Mouse (Mus musculus) ovary, postnatal 36 days (tissue): ENCODE data around the gene Rora.

ENCODE experiments used
- DNase-seq: peaks from one replicate; pipeline ENCODE4 v3.0.0; 2022; ENCODE audit warnings: low spot score, mixed read lengths

The Rora gene

DNA sequence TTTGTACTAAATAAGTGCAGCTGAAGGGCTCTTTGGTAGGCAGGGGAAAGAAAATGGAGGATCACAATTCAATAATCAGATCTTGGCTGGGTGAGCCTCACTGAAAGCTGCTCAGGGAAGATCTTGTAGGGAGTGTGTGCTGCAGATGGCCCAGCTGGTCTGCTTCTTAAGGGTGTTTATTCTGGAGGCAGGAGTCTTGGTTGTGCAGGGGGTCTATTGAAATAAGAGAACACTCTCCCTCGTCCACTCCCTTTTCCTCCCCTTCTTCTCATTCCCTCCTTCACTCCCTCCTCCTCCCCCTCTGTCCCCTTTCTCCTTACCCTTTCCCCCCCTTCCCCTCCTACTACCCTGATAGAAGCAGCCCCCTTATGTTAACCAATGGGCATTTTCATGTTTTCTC, 167.8 kb downstream of the Rora start:
- DNase-seq = no peak

DNA sequence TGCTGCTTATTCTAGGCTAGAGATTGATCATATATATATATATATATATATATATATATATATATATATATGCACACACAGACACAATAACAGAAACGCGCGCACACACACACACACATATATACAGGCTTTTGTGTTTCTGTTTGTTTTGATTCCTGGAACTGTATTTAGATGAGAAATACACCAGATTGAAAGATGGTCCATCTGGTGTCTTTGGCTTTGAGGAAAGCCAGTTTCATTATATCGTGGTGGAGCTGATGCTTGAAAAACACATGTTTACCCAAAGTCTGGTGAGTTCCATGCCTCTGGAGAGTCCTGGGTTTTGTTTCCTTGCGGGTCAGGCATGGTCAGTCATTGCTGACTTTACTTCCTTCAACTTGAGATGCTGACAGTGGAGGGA, 169.7 kb downstream of the Rora start:
- no peak for DNase-seq

DNA sequence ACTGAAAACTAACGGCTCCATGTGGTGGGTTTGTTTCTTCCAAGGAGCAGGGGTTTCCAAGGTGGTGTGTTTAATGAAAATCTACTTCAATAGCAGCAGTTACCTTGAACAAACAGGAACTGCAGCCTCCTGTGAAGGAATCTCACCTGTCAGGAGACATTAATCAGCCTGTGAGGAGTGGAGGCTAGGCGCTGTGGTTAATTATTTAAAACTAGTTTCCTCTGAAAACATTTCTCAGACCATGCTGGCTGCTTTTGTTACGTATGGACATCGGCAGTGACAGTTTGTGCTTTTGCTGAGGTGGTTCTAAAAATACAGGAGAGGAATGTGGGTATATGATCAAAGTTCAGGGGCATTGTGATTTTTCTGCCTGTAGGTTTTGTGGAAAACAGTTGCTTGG, 171.5 kb downstream of the Rora start:
- DNase-seq = no peak

GRCm38 (mm10) chr9:68825841-68826240, 172.3 kb downstream of the Rora start:
- no peak for DNase-seq

GRCm38 (mm10) chr9:68827441-68827840, 173.9 kb downstream of the Rora start:
- no peak for DNase-seq

GRCm38 (mm10) chr9:68829903-68830302, 176.3 kb downstream of the Rora start:
- no peak for DNase-seq

GRCm38 (mm10) chr9:68833323-68833722, 179.7 kb downstream of the Rora start:
- no peak for DNase-seq

DNA sequence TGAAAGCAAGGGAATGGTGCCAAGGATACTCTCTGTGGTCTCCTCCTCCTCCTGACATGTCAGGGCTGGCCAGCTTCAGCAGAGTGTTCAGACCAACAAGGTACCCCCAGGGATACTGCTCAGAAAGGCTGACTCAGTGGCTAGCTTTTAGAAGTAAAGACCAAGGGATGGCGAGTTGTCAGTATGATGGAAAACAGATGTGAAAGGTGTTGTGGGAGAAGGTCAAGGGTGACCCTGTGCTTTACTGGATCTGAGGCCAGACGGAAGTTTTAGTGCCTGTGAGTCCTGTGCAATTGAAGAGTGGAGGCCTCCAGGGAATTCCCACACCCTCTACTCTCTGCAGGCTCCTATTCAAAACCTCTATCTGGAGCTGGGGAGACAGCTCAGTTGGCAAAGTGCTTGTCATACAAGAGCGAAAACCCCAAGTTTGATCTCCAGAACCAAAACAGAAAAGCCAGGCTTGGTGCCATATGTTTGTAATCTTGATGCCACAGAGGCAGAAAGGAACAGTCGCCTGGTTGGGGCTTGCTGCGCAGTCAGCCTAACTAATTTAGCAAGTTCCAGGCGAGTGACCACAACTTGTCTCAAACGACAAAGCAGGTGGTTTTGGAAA, 181.6 kb downstream of the Rora start:
- no peak for DNase-seq

- DNase-seq = no peak
Observed at GRCm38 (mm10) chr9:68842134-68842892, 188.7 kb downstream of the Rora start.

- peak; percentile 32 for DNase-seq
Observed at GRCm38 (mm10) chr9:68845556-68845955, 192.0 kb downstream of the Rora start.

DNA sequence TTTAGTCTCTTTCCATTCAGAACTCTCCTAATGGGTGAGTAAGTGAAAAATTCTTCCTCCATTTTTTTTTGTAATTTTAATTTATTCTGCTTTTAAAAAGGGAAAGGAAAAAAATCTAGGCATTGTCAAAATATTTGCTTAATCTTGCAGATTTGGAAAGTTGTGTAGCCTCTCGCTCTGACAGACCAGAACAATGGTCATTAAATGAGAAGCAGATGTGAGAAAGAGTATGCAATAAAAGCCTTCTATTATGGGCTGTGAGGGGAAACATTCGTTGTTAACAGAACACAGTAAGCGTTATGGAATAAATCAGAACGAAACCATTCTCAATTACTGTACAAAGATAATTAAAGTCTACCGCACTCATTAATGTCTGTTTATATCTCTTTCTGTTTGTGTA, 196.7 kb downstream of the Rora start:
- DNase-seq = no peak

DNA sequence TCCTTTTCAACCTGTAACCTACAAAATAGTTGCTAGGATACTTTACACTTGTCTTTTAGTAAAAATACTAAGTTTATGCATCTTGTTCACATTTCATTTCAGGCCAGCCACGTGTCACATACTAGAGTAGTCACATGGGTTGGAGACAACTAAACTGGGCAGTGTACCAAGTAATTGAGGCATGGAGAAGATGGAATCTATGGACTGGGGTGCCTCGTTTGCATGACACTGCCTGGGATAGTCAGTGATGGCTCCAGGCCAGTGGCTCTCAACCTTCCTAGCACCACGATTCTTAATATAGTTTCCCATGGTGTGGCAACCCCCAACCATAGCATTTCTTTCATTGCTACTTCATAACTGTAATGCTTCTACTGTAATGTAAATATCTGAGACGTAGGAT, 198.6 kb downstream of the Rora start:
- no peak for DNase-seq

- DNase-seq = no peak
Observed at GRCm38 (mm10) chr9:68852934-68853333, 199.3 kb downstream of the Rora start.

DNA sequence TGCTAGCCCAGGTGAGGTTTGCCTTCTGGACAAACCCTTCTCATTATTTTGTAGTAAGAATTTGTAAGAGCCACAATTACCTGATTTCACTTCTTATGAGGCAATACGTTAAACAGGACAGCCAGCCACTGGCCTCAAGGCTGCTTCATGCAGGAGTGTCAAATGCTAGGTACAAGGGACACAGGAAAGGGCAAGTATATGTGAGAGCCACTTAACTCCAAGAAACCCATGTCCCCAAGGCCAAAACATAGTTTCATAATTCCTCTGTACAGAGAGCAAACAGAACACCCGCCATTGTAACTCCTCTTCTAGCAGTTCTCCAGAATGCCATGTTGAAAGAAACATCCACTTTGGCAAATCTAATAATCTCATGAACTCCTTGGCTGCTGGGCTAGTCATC, 205.9 kb downstream of the Rora start:
- DNase-seq = no peak

- no peak for DNase-seq
Observed at GRCm38 (mm10) chr9:68866317-68866716, 212.7 kb downstream of the Rora start.

DNA sequence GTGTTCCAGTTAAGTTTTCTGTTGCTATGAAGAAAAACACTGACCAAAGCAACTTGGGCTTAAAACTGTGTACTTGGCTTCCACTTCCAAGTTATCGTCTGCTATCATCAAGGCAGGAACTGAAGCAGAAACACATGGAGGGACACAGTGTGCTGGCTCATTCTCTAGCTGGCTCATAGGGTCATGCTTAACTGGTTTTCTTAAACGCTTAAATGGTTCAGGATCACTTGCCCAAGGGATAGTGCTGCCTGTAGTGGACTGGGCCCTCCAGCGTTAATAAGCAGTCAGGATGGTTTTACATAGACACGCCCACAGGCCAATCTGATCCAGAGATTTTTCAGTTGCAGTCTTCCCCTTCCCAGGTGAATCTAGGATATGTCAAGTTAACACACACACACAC, 220.3 kb downstream of the Rora start:
- no peak for DNase-seq

DNA sequence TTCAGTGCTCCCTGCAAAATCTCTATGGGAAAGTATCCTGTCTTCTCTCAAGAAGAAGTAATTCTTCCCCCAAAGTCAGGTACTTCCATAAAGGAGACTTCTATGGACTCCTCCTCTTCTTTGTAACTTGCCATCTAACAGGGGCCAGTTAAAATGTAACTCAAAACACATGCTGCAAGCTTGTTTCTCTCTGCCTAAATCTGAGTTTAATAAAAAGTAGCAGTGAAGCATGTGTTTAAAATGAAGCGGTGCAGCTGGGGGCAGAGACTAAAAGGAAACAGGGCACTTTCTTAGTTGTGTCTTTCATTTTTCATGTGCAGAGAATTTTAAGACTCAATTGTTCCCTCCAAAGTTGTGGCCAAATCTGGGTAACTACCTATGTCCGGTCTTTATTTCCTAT, 221.0 kb downstream of the Rora start:
- no peak for DNase-seq

- DNase-seq = no peak
Observed at GRCm38 (mm10) chr9:68875791-68876190, 222.2 kb downstream of the Rora start.

DNA sequence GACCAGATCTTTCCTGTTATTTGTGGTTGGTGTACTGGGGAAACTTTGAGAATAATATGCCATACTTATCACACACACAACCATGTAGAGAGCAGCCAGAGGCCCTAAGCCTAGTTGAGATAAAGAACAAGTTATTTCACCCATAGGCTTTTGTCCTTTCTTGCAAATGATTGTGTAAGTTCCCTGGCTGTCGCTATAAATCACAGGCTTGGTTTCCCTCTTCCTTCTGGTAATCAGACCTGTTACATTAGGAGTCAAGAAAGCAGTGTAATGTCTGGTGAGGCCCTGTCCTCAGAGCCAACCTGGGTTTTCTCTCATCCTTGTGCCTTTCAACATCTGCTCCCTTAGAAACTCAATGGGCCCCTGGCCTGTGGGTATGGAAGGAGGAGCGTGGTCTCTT, 222.7 kb downstream of the Rora start:
- no peak for DNase-seq

DNA sequence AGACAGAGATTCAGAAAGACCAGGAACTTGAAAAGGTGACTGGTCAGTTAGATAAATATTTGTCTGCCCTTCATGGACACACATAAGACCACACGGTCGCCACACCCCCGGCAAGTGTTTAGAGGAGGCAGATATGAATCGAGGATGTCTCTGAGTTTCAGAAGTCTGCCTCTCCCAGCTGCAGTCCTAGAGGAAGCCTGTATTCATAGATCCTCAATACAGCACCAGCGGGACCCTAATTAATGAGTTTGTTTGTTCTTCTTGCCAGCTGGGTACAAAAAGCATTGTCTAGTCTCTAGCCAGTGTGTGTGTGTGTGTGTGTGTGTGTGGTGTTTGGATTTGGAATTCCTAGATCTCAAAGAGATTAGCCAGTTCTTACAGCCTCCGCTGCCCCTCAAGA, 228.3 kb downstream of the Rora start:
- DNase-seq = no peak

DNA sequence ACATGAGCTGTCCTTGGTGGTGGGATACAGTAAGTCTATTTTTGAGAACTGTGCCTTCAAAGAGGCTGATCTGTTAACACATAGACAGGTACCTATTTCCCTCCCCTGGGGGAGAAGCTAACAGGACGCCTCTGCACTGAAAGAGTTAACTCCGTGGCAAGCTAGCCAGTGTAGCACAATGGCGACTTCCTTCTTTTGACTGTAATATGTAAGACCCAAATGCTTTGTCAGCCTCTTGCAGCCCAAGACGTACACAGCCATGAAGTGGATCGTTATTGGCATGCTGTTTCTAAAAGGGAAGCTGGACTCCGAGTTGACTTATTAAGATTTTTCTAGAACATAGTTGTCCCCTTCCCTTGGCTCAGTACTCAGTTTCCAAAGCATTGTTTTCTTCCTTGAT, 229.4 kb downstream of the Rora start:
- no peak for DNase-seq

GRCm38 (mm10) chr9:68883687-68884086, 230.1 kb downstream of the Rora start:
- DNase-seq = no peak

- DNase-seq = no peak
Observed at GRCm38 (mm10) chr9:68884451-68885035, 231.0 kb downstream of the Rora start.

- peak; percentile 36 for DNase-seq
Observed at GRCm38 (mm10) chr9:68888670-68889069, 235.1 kb downstream of the Rora start.
